Mouse (Mus musculus): Measurements from ENCODE around the gene Cops2. TPM values are rescaled to one million over a fixed set of nuclear protein-coding genes. Genes with fewer than 3 reads are reported as not detected.

The Cops2 gene
- polyA plus RNA-seq, 1 experiment from 2014 or later = 58.6 TPM

GRCm38 (mm10) chr2:125781978-125782718 lies 76.8 kb downstream of the Cops2 start:
- Histone ChIP-seq H3K9me3 (replicated peaks; ENCODE audit: control insufficient read depth, low read length) (no peaks in the 10 kb centered on the region), H3K36me3 (ENCODE audit: control insufficient read depth, insufficient read depth) (no peaks in the 10 kb centered on the region), H3K4me2 (ENCODE audit: low read depth, low read length) (peak overlapping the region; percentile 76), H3K4me1 (ENCODE audit: control insufficient read depth, insufficient read depth, low read length) (peaks cover 21% of the 10 kb centered on the region), H3K4me3 (ENCODE audit: low read length) (peak overlapping the region; percentile 83), H3K27ac (ENCODE audit: low read length) (peak overlapping the region; percentile 83), H3K27me3 (ENCODE audit: control insufficient read depth, insufficient read depth, low read length) (no peaks in the 10 kb centered on the region), H3K9ac (ENCODE audit: low read length) (peak overlapping the region; percentile 91)
- 2% methylated on average over 44 of the region's 44 CpGs for WGBS
- ATAC-seq (replicated peaks; ENCODE audit: extremely low read depth, insufficient read depth, low FRiP score) = no peak; the same call in 1 of the 2 replicates

DNA sequence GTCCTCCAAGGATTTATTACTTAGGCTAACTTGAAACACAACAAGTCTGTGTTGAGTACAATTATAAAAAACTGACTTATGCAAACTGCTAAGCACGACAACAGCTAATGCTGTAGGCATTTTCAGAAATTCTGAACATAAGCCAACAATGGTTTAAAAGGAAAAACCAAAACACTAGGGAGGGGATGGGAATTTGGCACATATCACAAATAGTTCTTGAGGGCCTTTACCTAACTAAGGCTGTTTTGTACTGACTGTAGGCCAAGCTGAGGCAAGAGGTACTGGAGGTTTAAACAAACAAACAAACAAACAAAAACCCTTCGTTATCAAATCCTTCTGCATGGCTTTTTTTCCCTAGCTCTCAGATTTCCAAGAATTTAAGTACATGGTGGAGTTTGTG lies 77.9 kb downstream of the Cops2 start:
- peak overlapping the region; percentile 91 for H3K9ac ChIP-seq (ENCODE audit: low read length)

More for the DNA sequence above, 77.9 kb downstream of the Cops2 start:
- Histone ChIP-seq H3K4me2 (ENCODE audit: low read depth, low read length) (peak overlapping the region; percentile 76), H3K9me3 (replicated peaks; ENCODE audit: control insufficient read depth, low read length) (no peaks in the 10 kb centered on the region), H3K4me3 (ENCODE audit: low read length) (peak overlapping the region; percentile 83; the same call in 1 of the 2 replicates), H3K27ac (ENCODE audit: low read length) (no peak overlapping the region), H3K27me3 (ENCODE audit: control insufficient read depth, insufficient read depth, low read length) (no peaks in the 10 kb centered on the region), H3K4me1 (ENCODE audit: control insufficient read depth, insufficient read depth, low read length) (peaks cover 24% of the 10 kb centered on the region), H3K36me3 (ENCODE audit: control insufficient read depth, insufficient read depth) (no peaks in the 10 kb centered on the region)
- 51% methylated on average over 2 of the region's 2 CpGs for WGBS
- no peak for ATAC-seq (replicated peaks; ENCODE audit: extremely low read depth, insufficient read depth, low FRiP score)

Other genes with a start within 250 kb of the Cops2 start
- 4.2 and 4.7 TPM in 2 replicates for gene Cep152, start 234.0 kb downstream of the Cops2 start, polyA plus RNA-seq (2015; fragmentation: Nextera tagmentation; extraction: Ambion mirVana)
- gene Eid1, start 186.0 kb downstream of the Cops2 start, polyA plus RNA-seq (2015; fragmentation: Nextera tagmentation; extraction: Ambion mirVana) = 112 and 128 TPM in 2 replicates
- gene Shc4, start 135.0 kb downstream of the Cops2 start, polyA plus RNA-seq (2015; fragmentation: Nextera tagmentation; extraction: Ambion mirVana) = 1.3 and 1.7 TPM in 2 replicates
- 13.1 and 14.0 TPM in 2 replicates for gene Secisbp2l, start 76.3 kb downstream of the Cops2 start, polyA plus RNA-seq (2015; fragmentation: Nextera tagmentation; extraction: Ambion mirVana)
- 29.0 and 32.4 TPM in 2 replicates for gene Galk2, start within 50 bp of the Cops2 start, polyA plus RNA-seq (2015; fragmentation: Nextera tagmentation; extraction: Ambion mirVana)
- gene Fgf7, start 175.5 kb upstream of the Cops2 start, polyA plus RNA-seq (2015; fragmentation: Nextera tagmentation; extraction: Ambion mirVana) = 1.9 and 2.0 TPM in 2 replicates

Measured in heart, embryonic 16.5 days (tissue).